Mouse (Mus musculus): ENCODE results near the gene Gdf1.

DNA sequence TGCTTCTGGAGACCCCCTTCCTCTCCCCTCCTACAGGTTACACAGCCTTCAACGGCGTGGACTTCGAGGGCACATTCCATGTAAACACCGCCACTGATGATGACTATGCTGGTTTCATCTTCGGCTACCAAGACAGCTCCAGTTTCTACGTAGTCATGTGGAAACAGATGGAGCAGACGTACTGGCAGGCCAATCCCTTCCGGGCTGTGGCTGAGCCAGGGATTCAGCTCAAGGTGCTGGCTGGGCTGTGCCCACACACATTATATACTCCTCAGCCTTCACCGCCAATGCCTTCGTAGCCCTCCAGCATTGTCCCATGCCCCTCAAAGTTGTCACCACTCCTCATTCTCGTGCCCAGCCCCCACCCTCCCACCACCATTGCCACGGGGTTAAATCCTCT, 50.5 kb downstream of the Gdf1 start:
- TF ChIP-seq CTCF (IDR thresholded peaks at IDR 0.05; ENCODE audit: low read depth), result no peak
- TF ChIP-seq EP300 (optimal IDR thresholded peaks at IDR 0.05), result no peak
